Mouse (Mus musculus): ENCODE data around the gene Golga5. TPM values are rescaled to one million over a fixed set of nuclear protein-coding genes. Genes with fewer than 3 reads are reported as not detected.

Golga5 gene
- total RNA-seq (2021): 10 to 100 TPM; 19.6 to 24.5 TPM
- long read RNA-seq, experiment 1, transcript Golga5-202 (13 exons, 2,827 nt): major isoform, 19 of 20 reads
- long read RNA-seq, experiment 1, partial matches to known transcripts: 0 of 20 reads
- long read RNA-seq, experiment 1, other reads (novel, unspliced or antisense): 0 of 20 reads
- long read RNA-seq, experiment 2, transcript Golga5-202 (13 exons, 2,827 nt): major isoform, 19 of 25 reads
- long read RNA-seq, experiment 2, partial matches to known transcripts: 3 of 25 reads
- long read RNA-seq, experiment 2, other reads (novel, unspliced or antisense): 2 of 25 reads

DNA sequence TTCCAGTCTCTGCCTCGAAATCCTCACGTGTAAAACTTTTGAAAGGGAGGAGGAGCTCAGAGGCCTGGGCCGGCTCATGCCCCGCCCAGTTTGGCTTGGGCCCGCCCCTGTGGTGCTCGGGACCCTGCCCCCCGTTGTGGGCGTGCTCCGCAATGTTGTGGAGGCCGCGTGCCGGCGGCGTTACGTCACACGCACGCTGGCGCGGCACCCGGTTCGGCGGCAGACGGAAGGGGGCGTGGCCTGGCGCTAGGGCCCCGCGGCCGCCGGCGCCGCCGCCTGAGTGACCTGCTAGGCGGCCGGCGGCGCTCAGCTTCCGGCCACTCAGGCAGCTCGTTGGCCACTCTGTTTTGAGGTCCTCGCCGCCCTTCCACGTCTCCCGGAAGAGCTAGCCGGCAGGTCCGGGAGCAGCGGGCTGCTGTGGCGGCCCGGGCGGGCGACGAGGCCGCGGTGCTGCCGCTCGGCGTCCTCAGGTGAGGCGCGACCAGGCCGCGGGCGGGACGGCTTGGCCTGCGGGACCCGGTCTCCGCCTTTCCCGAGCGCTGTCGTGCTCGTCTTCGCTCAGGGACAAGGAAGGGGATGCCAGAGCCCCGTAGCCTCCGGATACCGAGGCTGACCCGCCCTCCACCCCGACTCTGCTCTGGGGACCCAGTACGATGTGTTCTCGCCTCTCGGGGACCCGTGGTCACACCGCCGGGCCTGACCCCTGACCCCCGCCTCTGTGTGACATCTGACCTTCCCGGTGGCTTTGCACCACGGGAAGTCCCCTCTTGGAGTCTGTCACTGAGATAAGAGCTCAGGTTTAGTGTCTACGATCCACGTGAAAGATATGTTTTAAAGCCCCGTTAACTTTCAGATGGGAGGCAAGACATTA lies at the start of gene Golga5:
Gene Golga5, plus strand, starts transcription at position 242 of the 871 bp plus-strand sequence.
- peak; percentile 97 for DNase-seq
- intact Hi-C loops (cut with DNase I): no loop called here

DNA sequence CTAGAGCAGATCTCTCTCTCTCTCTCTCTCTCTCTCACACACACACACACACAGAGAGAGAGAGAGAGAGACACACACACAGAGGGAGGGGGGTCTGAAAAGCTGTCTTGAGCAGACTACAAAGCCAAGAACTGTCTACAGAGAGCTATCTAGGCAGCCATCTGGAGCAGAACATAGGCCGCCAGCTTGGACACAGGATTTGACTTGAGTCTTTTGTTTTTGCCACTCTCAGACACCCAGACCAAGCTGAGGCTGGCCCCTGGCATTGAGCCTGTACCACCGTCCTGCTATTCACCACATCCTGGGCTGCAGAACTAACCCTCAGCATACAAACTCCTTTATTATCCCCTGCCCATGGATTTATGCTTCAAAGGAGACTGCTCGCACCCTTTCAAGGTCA lies 49.4 kb upstream of the Golga5 start:
- DNase-seq: no peak
- intact Hi-C loops (cut with DNase I): no loop called here

DNA sequence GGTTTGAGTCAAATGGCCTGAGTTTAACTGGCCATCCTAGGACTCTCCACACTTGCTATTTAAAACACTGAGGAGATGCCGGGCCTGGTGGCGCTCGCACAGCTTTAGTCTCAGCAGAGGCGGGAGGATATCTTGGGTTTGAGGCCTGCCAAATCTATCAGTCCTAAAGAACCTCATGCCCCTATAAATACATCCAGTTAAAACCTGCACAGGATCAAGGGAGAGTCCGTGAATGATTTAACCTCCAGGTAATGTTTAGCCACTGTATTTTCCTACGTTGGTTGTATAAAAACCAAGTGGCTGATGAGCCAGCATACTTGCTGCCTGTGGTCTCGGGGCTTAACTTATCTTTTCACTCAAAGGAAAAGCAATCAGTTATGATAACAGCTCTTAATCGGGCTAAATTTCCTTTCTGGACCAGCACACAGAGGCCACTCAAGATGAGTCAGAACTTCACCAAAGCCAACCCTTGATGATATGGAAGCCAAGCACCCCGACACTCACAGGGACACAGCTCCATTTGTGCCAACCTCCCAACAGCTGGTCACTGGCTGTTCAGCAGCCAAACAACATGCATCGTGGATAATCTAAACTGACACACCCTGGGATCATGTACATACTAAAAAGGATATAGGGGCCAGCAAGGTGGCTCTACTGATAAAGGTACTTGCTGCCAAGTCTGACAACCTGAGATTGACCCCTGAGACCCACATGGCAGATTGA lies 48.6 kb upstream of the Golga5 start:
- intact Hi-C loops (cut with DNase I): no loop called here
- DNase-seq: no peak

DNA sequence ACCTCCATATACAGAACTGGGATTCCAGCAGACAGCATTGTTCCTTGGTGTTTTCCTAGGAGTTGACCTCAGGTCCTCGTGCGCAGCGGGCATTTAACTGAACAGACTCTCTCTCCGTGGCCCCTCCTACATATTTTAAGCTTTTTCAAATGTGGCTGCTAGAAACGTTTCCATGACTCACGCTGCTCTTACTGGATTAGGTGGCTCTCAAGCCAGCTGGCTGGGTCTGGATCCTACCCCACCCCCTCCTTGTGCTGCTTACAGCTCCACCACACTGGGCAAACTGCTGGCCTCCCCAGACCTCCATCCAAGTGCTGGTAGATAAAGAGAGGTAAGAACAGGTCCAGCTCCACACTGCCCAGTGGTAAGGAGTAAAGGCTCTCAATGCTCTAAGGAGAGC lies 46.9 kb upstream of the Golga5 start:
- DNase-seq: peak in 1 of 2 experiments; percentile 39
- intact Hi-C loops (cut with DNase I): no loop called here

DNA sequence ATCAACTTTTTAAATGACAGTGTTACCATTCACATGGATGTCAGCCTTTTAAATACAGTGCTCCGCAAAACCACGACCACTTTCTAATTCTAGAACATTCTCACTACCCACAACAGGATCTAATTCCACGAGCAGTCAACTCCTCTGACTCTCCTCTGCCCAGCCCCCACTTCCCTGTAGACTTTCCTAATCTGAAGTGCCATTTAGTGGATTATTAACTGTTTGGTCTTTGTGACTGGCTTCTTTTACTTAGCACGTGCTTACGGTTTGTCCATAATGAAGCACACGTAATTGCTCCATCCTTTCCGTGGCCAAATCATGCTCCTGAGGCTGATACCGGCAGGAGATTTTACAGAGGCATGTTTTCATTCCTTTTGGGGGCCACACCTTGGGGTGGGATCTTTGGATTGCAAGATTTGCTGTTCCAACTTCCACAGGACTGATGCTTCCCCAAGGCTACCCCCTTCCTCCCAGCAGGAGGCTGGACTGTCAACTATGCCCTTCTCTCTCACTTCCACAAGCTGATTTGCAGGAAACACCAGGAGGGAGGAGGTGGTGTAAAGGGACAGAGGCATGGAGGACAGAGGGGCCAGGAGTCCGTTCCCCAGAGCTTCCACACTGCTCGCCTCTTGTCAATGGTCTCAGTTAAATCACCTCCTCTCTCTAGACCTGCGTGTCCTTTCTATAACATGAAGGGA lies 46.2 kb upstream of the Golga5 start:
- intact Hi-C loops (cut with DNase I): no loop called here
- no peak for DNase-seq

DNA sequence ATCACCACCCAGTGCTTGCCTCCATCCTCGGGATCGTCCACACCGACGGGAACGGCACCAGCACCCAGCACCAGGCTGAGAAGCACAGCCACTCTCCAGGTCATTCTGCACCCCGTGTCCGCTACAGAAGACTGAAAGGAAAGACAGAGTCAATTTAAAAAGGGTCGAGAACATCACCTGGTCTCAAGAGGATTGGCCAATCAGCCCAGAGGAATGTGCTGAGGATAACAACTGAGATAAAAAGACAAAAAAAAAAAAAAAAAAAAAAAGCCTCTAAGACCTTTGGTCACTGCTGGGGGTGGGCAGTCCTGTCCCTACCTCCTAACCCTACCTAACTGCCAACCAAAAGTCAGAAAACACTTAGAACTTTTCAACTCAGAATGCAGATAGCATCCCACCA lies 45.3 kb upstream of the Golga5 start:
- intact Hi-C loops (cut with DNase I): no loop called here

DNA sequence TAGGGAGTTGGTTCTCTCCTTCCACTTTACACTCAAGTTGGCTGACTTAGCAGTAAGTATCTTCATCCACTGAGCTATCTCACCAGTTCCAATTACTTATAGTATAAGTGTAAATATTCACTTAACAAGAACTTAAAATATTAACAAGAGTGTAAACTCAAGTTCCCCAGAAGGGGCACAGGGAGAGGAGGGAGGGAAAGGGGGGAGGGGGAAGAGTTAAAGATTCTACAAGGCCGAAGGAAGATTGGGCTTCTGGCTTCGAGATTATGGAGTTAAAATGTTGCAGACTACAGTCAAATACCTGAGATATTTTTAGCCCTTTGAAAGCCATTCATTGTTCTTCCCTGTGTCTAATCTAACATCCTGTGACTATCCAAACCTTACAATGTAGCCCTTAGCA lies 44.5 kb upstream of the Golga5 start:
- no peak for DNase-seq
- intact Hi-C loops (cut with DNase I): no loop called here

More for the DNA sequence above, 45.3 kb upstream of the Golga5 start:
- DNase-seq: no peak

DNA sequence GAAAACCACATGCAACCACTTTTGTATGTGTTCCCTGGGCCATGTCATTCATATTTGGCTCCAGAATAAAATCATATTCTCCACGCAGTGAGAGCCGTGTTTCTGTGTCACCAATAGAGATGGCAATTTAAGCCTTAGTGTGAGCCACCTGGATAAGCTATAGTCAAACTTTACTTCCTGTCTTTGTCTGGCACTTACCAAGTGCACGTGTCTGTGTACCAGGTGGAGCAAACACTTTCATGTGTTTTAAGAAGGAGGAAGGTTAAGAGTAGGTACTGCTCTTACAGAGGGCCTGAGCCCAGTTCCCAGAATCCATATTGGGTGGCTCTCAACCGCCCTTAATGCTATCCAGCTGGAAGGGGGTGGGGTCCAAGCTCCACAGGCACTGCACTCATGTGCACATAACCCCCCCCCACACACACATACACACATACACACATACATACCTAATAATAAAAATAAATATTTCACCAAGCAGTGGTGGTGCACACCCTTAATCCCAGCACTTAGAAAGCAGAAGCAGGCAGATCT lies 43.8 kb upstream of the Golga5 start:
- no peak for DNase-seq

DNA sequence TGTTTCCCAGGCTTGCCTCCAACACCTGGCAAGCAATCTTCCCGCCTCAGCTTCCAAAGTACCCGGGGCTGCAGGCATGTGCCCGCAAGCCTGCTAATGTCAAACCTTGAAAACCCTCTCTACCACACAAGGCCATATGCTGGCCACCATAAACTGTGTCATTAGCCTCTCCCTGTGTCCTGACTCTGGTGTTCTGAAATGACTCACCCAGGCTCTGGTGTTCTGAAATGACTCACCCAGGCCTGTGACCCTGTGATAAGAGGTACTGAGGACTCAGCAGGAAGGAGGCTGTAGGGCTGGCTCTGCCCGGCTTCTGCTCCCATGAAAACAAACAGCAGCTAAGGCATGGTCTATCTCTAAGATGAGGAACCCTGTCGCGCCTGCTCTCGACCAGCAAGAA lies 42.6 kb upstream of the Golga5 start:
- intact Hi-C loops (cut with DNase I): no loop called here
- no peak for DNase-seq

More for the DNA sequence above, 43.8 kb upstream of the Golga5 start:
- intact Hi-C loops (cut with DNase I): no loop called here

DNA sequence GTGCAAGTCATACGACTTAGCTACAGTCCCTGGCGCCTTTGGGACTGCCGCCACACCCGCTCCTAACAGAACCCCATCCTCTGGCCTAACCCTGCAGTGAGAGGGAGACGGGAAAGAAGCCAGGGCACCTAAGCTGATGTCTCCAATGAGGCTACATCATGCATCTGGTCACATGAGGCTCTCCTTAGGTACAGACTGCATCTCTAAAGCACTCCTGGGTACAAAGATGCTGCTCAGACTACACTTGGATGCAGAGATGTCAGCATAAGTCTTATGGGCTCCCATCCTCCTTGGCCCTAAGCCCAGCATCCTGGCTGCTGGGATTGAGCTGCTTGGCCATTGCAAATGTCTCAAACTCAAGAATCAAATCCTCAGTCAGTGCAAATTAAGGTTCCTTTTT lies 39.3 kb upstream of the Golga5 start:
- DNase-seq: no peak
- intact Hi-C loops (cut with DNase I): no loop called here

DNA sequence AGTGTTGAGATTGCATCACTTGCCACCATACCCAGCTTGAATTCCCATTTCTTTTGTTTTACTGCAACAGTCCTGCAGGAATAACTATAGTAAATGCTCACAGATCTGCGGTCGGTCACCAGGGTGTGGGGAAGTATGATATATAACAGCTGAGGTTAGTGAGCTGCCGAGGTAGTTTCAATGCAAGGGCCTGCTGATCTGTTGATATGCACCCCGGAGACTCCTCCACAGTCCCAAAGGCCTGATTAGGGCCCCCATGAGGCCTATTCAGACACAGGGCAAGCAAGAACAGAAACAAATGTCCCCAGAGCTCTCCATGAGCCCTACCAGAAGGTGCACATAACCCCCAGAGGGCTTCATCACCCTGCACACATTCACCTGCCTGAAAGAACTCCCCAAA lies 38.7 kb upstream of the Golga5 start:
- DNase-seq: no peak
- intact Hi-C loops (cut with DNase I): no loop called here

DNA sequence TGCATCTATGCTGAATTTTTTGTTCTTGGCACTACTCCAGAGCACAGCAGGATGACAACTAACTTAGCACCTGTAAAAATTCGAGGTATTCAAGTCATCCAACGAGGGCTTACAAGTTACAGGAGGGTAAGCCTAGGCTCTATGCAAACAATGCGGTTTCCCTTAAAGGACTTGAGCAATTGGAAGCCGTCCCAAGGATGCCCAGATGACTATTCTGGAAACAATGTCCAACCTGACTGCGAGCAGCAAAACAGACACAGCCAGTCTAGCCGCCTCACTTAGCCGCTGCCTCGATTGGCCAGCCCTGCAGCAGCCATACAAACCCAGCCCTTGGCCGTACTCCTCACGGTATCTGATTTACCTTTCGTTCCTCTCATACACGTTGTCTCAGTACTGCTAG lies 36.7 kb upstream of the Golga5 start:
- intact Hi-C loops (cut with DNase I): no loop called here
- DNase-seq: no peak

DNA sequence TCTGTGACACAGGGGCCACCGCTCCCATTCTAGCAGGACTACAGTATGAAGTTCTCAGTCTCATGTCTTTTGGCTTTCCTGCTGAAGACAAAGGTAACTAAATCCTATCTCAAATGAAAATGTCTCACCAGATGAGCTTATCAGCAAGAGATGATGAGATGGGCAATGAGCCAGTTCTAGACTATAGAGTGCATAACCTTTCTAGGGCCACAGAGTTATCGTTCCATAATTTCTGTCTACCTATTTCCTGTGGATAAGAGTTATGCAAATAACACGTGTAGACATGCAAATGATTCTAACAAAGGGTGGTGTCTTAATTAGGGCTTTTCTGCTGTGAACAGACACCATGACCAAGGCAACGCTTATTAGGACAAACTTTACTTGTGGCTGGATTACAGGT lies 34.8 kb upstream of the Golga5 start:
- intact Hi-C loops (cut with DNase I): no loop called here
- no peak for DNase-seq

DNA sequence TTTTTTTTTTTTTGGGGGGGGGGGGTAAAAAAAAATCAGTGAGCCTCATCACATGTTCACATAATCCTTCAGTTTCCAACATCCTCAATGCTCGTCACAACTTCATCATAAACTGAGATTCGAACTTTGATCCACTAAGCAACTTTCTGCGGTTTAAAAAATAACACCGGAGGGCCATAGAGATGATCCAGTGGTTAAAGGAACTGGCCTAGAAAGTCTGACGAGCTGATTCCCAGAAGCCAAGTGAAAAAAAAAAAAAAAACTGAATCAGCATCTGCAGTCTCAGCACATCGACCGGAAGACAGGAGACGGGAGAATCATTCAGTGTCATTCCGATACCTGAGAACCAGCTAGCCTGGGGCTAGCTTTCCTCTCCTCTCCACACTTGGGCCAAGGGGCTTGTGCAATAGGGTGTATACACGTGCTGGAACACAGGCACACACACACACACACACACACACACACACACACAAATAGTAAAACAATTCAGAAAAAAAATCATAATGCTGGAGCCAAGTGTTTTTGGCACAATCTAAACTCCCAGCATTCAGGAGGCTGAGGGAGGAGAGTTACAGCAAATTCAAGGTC lies 31.9 kb upstream of the Golga5 start:
- no peak for DNase-seq
- intact Hi-C loops (cut with DNase I): no loop called here

DNA sequence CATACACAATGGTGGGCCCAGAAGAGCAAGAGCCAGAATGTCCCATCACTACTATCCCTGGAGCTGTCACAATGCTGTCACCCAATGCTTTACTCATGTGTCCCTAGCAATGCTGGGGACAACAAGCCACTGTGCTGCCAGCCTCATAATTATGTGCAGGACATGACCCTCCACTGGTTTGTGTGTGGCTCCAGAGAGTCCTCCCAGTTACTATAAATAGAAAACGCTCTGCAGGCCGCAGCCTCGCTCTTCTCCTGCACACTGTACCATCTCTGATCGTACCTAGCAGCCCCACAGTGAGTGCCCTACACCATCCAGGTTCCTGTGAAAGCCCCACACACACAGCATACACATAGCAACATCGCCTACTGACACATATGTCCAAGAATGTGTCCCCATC lies 31.0 kb upstream of the Golga5 start:
- intact Hi-C loops (cut with DNase I): no loop called here
- no peak for DNase-seq

DNA sequence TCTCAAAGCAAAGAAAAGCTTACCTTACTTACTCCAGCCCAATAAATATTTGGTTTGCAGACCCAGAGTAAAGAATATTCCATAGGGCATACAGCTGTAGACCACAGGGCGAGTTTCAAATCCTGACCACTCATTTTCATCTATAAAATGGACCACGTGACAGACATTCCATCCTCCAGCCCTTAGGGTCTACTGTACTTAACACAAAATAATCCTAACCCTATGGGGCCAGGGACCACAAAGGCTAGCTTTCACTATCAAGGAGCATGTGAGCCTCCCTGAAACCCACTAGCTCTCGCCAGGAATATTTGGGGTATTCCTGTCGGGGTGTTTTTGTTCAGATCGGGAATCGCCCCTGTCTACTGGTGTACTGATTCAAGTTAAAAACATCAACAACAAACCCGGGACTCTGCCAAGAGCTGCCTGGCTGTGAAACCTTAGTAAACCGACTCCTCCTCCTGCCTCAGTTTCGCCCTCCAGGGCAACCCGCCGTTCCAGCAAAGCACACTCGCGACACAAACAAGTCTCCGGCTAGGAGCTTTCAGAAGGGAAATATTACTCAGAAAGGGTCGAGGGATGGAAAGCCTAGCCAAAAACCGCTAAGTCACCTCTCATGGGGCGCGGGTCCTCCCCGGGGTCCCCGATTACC lies 29.8 kb upstream of the Golga5 start:
- intact Hi-C loops (cut with DNase I): no loop called here
- no peak for DNase-seq

DNA sequence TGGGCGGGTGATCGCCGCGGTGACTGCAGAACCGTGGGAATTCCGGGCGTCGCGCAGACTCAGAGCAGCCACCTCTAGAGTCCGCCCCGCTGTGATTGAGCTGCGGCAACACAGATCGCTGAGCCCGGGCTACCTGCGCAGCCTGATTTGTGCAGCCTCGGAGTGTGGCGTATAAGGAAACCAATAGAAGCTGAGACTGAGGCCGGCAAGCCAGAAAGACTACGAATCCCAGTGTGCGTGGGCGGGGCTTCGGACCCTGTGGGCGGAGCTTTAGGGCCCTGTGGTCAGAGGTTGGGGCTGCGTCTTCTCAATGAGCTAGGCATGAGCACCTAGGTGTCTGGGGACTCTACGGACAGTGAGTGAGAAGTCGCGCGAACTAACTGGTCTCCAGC lies 29.3 kb upstream of the Golga5 start, which contains the start of gene Lgmn:
Gene Lgmn, minus strand, starts transcription at position 182 of the 392 bp plus-strand sequence.
- intact Hi-C loops (cut with DNase I): no loop called here
- DNase-seq: peak; percentile 97 to 98

DNA sequence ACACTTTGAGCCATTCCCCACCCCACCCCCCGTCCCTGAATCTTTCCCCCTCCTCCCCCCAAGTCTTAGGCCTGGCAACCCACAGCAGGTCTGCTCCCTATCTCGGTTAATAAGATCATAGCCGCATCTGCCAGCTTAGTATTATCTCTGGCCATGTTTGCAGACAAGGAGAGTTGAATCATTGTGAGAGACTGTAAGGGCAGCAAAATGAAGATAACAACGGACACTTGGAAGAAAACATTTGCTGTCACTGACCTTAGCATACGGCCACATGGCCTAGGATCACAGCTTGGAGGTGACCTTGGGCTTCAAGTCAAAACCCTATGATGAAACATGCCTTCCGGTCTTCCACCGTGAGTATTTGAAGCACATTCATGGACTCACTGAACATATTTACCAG lies 28.4 kb upstream of the Golga5 start:
- intact Hi-C loops (cut with DNase I): no loop called here
- DNase-seq: no peak

DNA sequence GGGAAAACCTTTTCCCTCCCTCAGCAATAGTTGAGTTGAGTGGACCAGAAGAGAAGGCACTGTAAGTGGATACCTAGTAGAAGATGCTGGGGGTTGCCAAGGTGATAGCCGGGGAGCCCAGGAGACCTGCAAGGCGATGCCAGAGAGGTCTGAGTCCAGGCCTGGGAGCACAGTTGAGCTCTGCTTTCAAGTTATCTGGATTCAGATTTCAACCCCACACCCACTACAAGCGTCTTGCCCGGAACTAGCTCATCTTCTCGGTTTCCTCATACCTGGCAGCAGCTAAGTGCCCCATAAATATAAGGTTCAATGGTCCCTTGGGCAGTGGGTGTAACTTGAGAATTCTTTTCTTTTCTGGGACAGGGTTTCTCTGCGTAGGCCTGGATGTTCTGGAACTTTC lies 27.8 kb upstream of the Golga5 start:
- no peak for DNase-seq
- intact Hi-C loops (cut with DNase I): no loop called here

DNA sequence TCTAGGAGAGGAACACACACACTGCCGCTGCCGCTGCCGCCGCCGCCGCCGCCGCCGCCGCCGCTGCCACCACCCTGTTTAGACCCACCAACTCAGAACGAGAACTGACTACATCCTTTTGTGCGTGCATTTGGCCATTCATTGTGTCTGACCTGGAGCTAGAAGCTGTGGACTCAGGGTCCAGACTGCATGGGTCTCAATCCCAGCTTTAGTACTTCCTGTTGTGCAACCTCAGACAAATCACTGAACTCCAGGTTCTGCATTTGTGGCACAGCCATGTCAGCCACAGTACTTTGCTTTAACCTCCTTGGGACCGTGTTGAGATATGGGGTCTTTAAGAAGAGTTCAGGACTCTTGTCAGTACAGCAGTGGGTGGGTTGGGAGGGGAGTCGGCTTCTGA lies 26.3 kb upstream of the Golga5 start:
- no peak for DNase-seq
- intact Hi-C loops (cut with DNase I): no loop called here
